Mouse (Mus musculus): ENCODE results near the gene Col19a1. TPM values are rescaled to one million over a fixed set of nuclear protein-coding genes. Genes with fewer than 3 reads are reported as not detected.

The Col19a1 gene
- polyA plus RNA-seq, 1 experiment from 2014 or later: 0.03 TPM

GRCm38 (mm10) chr1:24244931-24245330 is 342.3 kb downstream of the Col19a1 start:
- 74% methylated on average over 10 of the region's 10 CpGs for WGBS (ENCODE audit: insufficient replicate concordance)
- ATAC-seq (ENCODE audit: low read depth): no peak
- H3K4me1 ChIP-seq (replicated peaks): no peaks in the 10 kb centered on the region

GRCm38 (mm10) chr1:24240039-24240691 is 347.1 kb downstream of the Col19a1 start:
- DNase-seq: no peak
- WGBS (ENCODE audit: insufficient replicate concordance): 74% methylated on average over 8 of the region's 8 CpGs

More at GRCm38 (mm10) chr1:24244931-24245330, 342.3 kb downstream of the Col19a1 start:
- no peaks in the 10 kb centered on the region for H3K27me3 ChIP-seq
- no peak overlapping the region for H3K4me2 ChIP-seq
- no peak overlapping the region for H3K9ac ChIP-seq
- no peak for DNase-seq
- H3K9me3 ChIP-seq (replicated peaks): no peaks in the 10 kb centered on the region
- no peaks in the 10 kb centered on the region for H3K36me3 ChIP-seq
- H3K4me3 ChIP-seq (replicated peaks): no peak overlapping the region
- H3K27ac ChIP-seq: no peak overlapping the region

GRCm38 (mm10) chr1:24236330-24236729 is 350.9 kb downstream of the Col19a1 start:
- Histone ChIP-seq H3K9me3 (replicated peaks) (no peaks in the 10 kb centered on the region), H3K9ac (no peak overlapping the region), H3K4me2 (no peak overlapping the region), H3K4me3 (replicated peaks) (no peak overlapping the region), H3K36me3 (no peaks in the 10 kb centered on the region), H3K4me1 (replicated peaks) (no peaks in the 10 kb centered on the region), H3K27ac (no peak overlapping the region), H3K27me3 (no peaks in the 10 kb centered on the region)
- DNase-seq (no peak), ATAC-seq (ENCODE audit: low read depth) (no peak)
- 31% methylated on average over 1 of the region's 1 CpGs for WGBS (ENCODE audit: insufficient replicate concordance)

More at GRCm38 (mm10) chr1:24240039-24240691, 347.1 kb downstream of the Col19a1 start:
- no peak for ATAC-seq (ENCODE audit: low read depth)
- Histone ChIP-seq H3K9ac (no peak overlapping the region), H3K4me2 (no peak overlapping the region), H3K9me3 (replicated peaks) (no peaks in the 10 kb centered on the region), H3K4me3 (replicated peaks) (no peak overlapping the region), H3K27me3 (no peaks in the 10 kb centered on the region), H3K27ac (no peak overlapping the region), H3K36me3 (no peaks in the 10 kb centered on the region), H3K4me1 (replicated peaks) (no peaks in the 10 kb centered on the region)

GRCm38 (mm10) chr1:24231504-24232270 is 355.6 kb downstream of the Col19a1 start:
- Histone ChIP-seq H3K4me2 (no peak overlapping the region), H3K27me3 (no peaks in the 10 kb centered on the region), H3K9me3 (replicated peaks) (no peaks in the 10 kb centered on the region), H3K9ac (no peak overlapping the region), H3K4me3 (replicated peaks) (no peak overlapping the region), H3K4me1 (replicated peaks) (no peaks in the 10 kb centered on the region), H3K36me3 (no peaks in the 10 kb centered on the region), H3K27ac (no peak overlapping the region)
- DNase-seq: no peak
- ATAC-seq (ENCODE audit: low read depth): no peak
- WGBS (ENCODE audit: insufficient replicate concordance): 63% methylated on average over 3 of the region's 3 CpGs

GRCm38 (mm10) chr1:24230428-24230827 is 356.8 kb downstream of the Col19a1 start:
- Histone ChIP-seq H3K4me1 (replicated peaks) (no peaks in the 10 kb centered on the region), H3K27ac (no peak overlapping the region), H3K27me3 (no peaks in the 10 kb centered on the region), H3K9me3 (replicated peaks) (no peaks in the 10 kb centered on the region), H3K4me3 (replicated peaks) (no peak overlapping the region), H3K4me2 (no peak overlapping the region), H3K9ac (no peak overlapping the region), H3K36me3 (no peaks in the 10 kb centered on the region)
- WGBS (ENCODE audit: insufficient replicate concordance): 54% methylated on average over 8 of the region's 8 CpGs
- ATAC-seq (ENCODE audit: low read depth) (no peak), DNase-seq (no peak)

GRCm38 (mm10) chr1:24229552-24229951 is 357.7 kb downstream of the Col19a1 start:
- no peak overlapping the region for H3K27ac ChIP-seq
- no peak for ATAC-seq (ENCODE audit: low read depth)

GRCm38 (mm10) chr1:24226941-24227711 is 360.1 kb downstream of the Col19a1 start:
- 56% methylated on average over 6 of the region's 6 CpGs for WGBS (ENCODE audit: insufficient replicate concordance)
- no peak for DNase-seq

More at GRCm38 (mm10) chr1:24229552-24229951, 357.7 kb downstream of the Col19a1 start:
- Histone ChIP-seq H3K4me3 (replicated peaks) (no peak overlapping the region), H3K4me1 (replicated peaks) (no peaks in the 10 kb centered on the region), H3K4me2 (no peak overlapping the region), H3K9me3 (replicated peaks) (no peaks in the 10 kb centered on the region), H3K36me3 (no peaks in the 10 kb centered on the region), H3K9ac (no peak overlapping the region), H3K27me3 (no peaks in the 10 kb centered on the region)
- 67% methylated on average over 1 of the region's 1 CpGs for WGBS (ENCODE audit: insufficient replicate concordance)
- DNase-seq: no peak

GRCm38 (mm10) chr1:24225825-24226526 is 361.3 kb downstream of the Col19a1 start:
- Histone ChIP-seq H3K9ac (no peak overlapping the region), H3K4me1 (replicated peaks) (no peaks in the 10 kb centered on the region), H3K9me3 (replicated peaks) (no peaks in the 10 kb centered on the region), H3K4me3 (replicated peaks) (no peak overlapping the region), H3K27me3 (no peaks in the 10 kb centered on the region), H3K4me2 (no peak overlapping the region), H3K27ac (no peak overlapping the region), H3K36me3 (no peaks in the 10 kb centered on the region)
- ATAC-seq (ENCODE audit: low read depth): no peak
- 53% methylated on average over 4 of the region's 4 CpGs for WGBS (ENCODE audit: insufficient replicate concordance)
- DNase-seq: no peak

More at GRCm38 (mm10) chr1:24226941-24227711, 360.1 kb downstream of the Col19a1 start:
- H3K4me3 ChIP-seq (replicated peaks): no peak overlapping the region
- ATAC-seq (ENCODE audit: low read depth): no peak
- no peak overlapping the region for H3K27ac ChIP-seq
- H3K36me3 ChIP-seq: no peaks in the 10 kb centered on the region
- no peaks in the 10 kb centered on the region for H3K4me1 ChIP-seq (replicated peaks)
- H3K27me3 ChIP-seq: no peaks in the 10 kb centered on the region
- no peak overlapping the region for H3K9ac ChIP-seq
- H3K4me2 ChIP-seq: no peak overlapping the region
- H3K9me3 ChIP-seq (replicated peaks): no peaks in the 10 kb centered on the region

- H3K4me3 ChIP-seq (replicated peaks): no peak overlapping the region
- H3K27me3 ChIP-seq: no peaks in the 10 kb centered on the region
- ATAC-seq (ENCODE audit: low read depth) (no peak), DNase-seq (no peak)
- H3K4me1 ChIP-seq (replicated peaks): no peaks in the 10 kb centered on the region
- H3K9ac ChIP-seq: no peak overlapping the region
- WGBS (ENCODE audit: insufficient replicate concordance): 66% methylated on average over 8 of the region's 8 CpGs
- H3K27ac ChIP-seq: no peak overlapping the region
- H3K36me3 ChIP-seq: no peaks in the 10 kb centered on the region
- H3K4me2 ChIP-seq: no peak overlapping the region
- H3K9me3 ChIP-seq (replicated peaks): no peaks in the 10 kb centered on the region
Measured at GRCm38 (mm10) chr1:24222981-24223612, 364.2 kb downstream of the Col19a1 start.

GRCm38 (mm10) chr1:24222231-24222630 is 365.0 kb downstream of the Col19a1 start:
- Histone ChIP-seq H3K9ac (no peak overlapping the region), H3K36me3 (no peaks in the 10 kb centered on the region), H3K27me3 (no peaks in the 10 kb centered on the region), H3K4me2 (no peak overlapping the region), H3K4me1 (replicated peaks) (no peaks in the 10 kb centered on the region), H3K4me3 (replicated peaks) (no peak overlapping the region), H3K9me3 (replicated peaks) (no peaks in the 10 kb centered on the region), H3K27ac (no peak overlapping the region)
- no peak for ATAC-seq (ENCODE audit: low read depth)
- no peak for DNase-seq
- WGBS (ENCODE audit: insufficient replicate concordance): 60% methylated on average over 2 of the region's 2 CpGs
